Mouse (Mus musculus): Measurements from ENCODE around the gene Prr14. TPM values are rescaled to one million over a fixed set of nuclear protein-coding genes. Genes with fewer than 3 reads are reported as not detected.

The Prr14 gene
- polyA plus RNA-seq, 2 experiments from 2014 or later = 137 to 165 TPM

GRCm38 (mm10) chr7:127513016-127513390 is 53.6 kb downstream of the Prr14 start:
- ATAC-seq = no peak

- no peak for ATAC-seq
Observed at GRCm38 (mm10) chr7:127513781-127514180, 54.4 kb downstream of the Prr14 start.

GRCm38 (mm10) chr7:127515846-127516245 is 56.4 kb downstream of the Prr14 start:
- ATAC-seq = no peak

GRCm38 (mm10) chr7:127516344-127516743 is 56.9 kb downstream of the Prr14 start:
- no peak for ATAC-seq

- ATAC-seq = no peak
Observed at GRCm38 (mm10) chr7:127519284-127519683, 59.9 kb downstream of the Prr14 start, which contains the start of gene Gm42715. Gm42715 (plus strand) TSS chr7:127519584.

Other genes starting within 250 kb of the Prr14 start
- 1 to 10 TPM; 4.1 to 8.0 TPM for gene Zfp553, start 226.6 kb upstream of the Prr14 start, polyA plus RNA-seq (2017; shearing (Covaris generic))
- 100 to 1,000 TPM; 811 to 836 TPM for gene Sept1, start 226.5 kb upstream of the Prr14 start, polyA plus RNA-seq (2017; shearing (Covaris generic))
- 1 to 10 TPM in 1 of 2 experiments, under 1 TPM in 1; 0.29 to 1.1 TPM for gene Zfp771, start 215.3 kb upstream of the Prr14 start, polyA plus RNA-seq (2017; shearing (Covaris generic))
- 10 to 100 TPM; 48.1 to 69.5 TPM for gene Dctpp1, start 198.9 kb upstream of the Prr14 start, polyA plus RNA-seq (2017; shearing (Covaris generic))
- 10 to 100 TPM; 29.9 to 31.3 TPM for gene Sephs2, start 185.6 kb upstream of the Prr14 start, polyA plus RNA-seq (2017; shearing (Covaris generic))
- gene Itgal, start 163.4 kb upstream of the Prr14 start, polyA plus RNA-seq (2017; shearing (Covaris generic)) = 100 to 1,000 TPM; 149 to 232 TPM
- gene Zfp768, start 114.0 kb upstream of the Prr14 start, polyA plus RNA-seq (2017; shearing (Covaris generic)) = under 1 TPM in 1 of 2 experiments, not detected in 1; 0.19 TPM
- gene Zfp747, start 83.6 kb upstream of the Prr14 start, polyA plus RNA-seq (2017; shearing (Covaris generic)) = 10 to 100 TPM in 1 of 2 experiments, 1 to 10 TPM in 1; 9.9 to 11.2 TPM
- gene 9130019O22Rik, start 72.4 kb upstream of the Prr14 start, polyA plus RNA-seq (2017; shearing (Covaris generic)) = 1 to 10 TPM; 7.4 to 8.9 TPM
- 1 to 10 TPM; 4.0 to 6.1 TPM for gene E430018J23Rik, start 66.0 kb upstream of the Prr14 start, polyA plus RNA-seq (2017; shearing (Covaris generic))
- gene Zfp764, start 52.8 kb upstream of the Prr14 start, polyA plus RNA-seq (2017; shearing (Covaris generic)) = 1 to 10 TPM; 5.7 to 8.3 TPM
- 10 to 100 TPM; 22.5 to 25.5 TPM for gene Zfp688, start 37.5 kb upstream of the Prr14 start, polyA plus RNA-seq (2017; shearing (Covaris generic))
- gene Zfp689, start 10.5 kb upstream of the Prr14 start, polyA plus RNA-seq (2017; shearing (Covaris generic)) = 1 to 10 TPM; 3.3 to 5.4 TPM
- 10 to 100 TPM; 17.9 to 25.0 TPM for gene Fbrs, start 19.6 kb downstream of the Prr14 start, polyA plus RNA-seq (2017; shearing (Covaris generic))
- 10 to 100 TPM in 1 of 2 experiments, 1 to 10 TPM in 1; 8.1 to 10.9 TPM for gene Srcap, start 52.4 kb downstream of the Prr14 start, polyA plus RNA-seq (2017; shearing (Covaris generic))
- gene Gm42715, start 60.0 kb downstream of the Prr14 start, polyA plus RNA-seq (2017; shearing (Covaris generic)) = 10 to 100 TPM; 19.2 to 20.0 TPM
- gene Tmem265, start 101.8 kb downstream of the Prr14 start, polyA plus RNA-seq (2017; shearing (Covaris generic)) = 10 to 100 TPM; 52.4 to 58.5 TPM
- 10 to 100 TPM; 73.7 to 85.5 TPM for gene Phkg2, start 113.7 kb downstream of the Prr14 start, polyA plus RNA-seq (2017; shearing (Covaris generic))
- 1 to 10 TPM in 1 of 2 experiments, under 1 TPM in 1; 0.57 to 1.4 TPM for gene Ccdc189, start 129.0 kb downstream of the Prr14 start, polyA plus RNA-seq (2017; shearing (Covaris generic))
- gene Rnf40, start 129.2 kb downstream of the Prr14 start, polyA plus RNA-seq (2017; shearing (Covaris generic)) = 10 to 100 TPM; 25.3 to 26.1 TPM
- under 1 TPM in 1 of 2 experiments, not detected in 1; 0.18 TPM for gene Zfp629, start 156.2 kb downstream of the Prr14 start, polyA plus RNA-seq (2017; shearing (Covaris generic))
- gene Bcl7c, start 249.3 kb downstream of the Prr14 start, polyA plus RNA-seq (2017; shearing (Covaris generic)) = 1 to 10 TPM; 4.2 to 6.2 TPM

Data from activated CD4-positive, CD25-positive, alpha-beta regulatory T cell, adult 4 months (primary cell).